Mouse (Mus musculus): ENCODE results near the gene Iqschfp.

DNA sequence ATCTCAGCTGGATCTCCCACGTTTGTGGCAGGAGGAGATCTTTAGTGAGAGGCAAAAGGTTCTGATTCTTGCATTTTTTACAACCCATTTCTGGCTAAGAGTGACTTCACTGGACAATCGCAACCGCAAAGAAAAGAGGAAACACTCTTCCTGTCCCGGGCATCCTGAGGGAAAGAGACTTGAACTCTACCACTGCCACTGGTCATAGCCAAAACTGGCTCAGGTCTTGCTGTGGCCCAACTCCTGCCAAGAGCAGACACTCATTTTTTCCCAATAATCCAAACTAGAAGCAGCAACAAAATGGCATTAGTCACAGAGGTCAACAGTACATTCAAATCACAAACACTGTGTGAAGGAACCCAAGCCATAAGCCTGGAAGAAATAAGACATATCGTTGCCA is 770.4 kb downstream of the Iqschfp start:
- TF ChIP-seq GATA1 (IDR thresholded peaks at IDR 0.05; ENCODE audit: borderline replicate concordance, low read length) (no peak), FLI1 (IDR thresholded peaks at IDR 0.05; ENCODE audit: low read length) (no peak)

Measured in megakaryocyte, embryonic 14.5 days (primary cell).